Mouse (Mus musculus) spleen, adult 2 months (tissue): ENCODE data around the gene Nrxn3.

Experiments
- CTCF ChIP-seq: fragments of 200-500 bp; IDR thresholded peaks from 2 replicates; pipeline ENCODE4 v1.5.1; 2011; ENCODE audit warnings: mild to moderate bottlenecking, inconsistent platforms; ENCODE audit not compliant: insufficient read depth, insufficient read length, insufficient replicate concordance; ENCODE audit errors: extremely low read depth
- POLR2A ChIP-seq: fragments of 200-500 bp; IDR thresholded peaks from 2 replicates; pipeline ENCODE4 v1.6.1; 2011; ENCODE audit warnings: low read depth, low read length, inconsistent platforms

GRCm38 (mm10) chr12:89977479-89977878 is 1254.8 kb downstream of the Nrxn3 start:
- no peak for TF ChIP-seq CTCF
- no peak for TF ChIP-seq POLR2A
